Mouse (Mus musculus) thymus, postnatal 0 days (tissue): ENCODE measurements around the gene Cyp2d26. TPM values are rescaled to one million over a fixed set of nuclear protein-coding genes. Genes with fewer than 3 reads are reported as not detected.

Experiments
- DNase-seq: peaks from one replicate; pipeline ENCODE4 v3.0.0-alpha.2; 2015; ENCODE audit warnings: low spot score
- microRNA-seq: library from miRNA; unstranded; fragments of <30 nt; microRNA quantifications from one replicate; pipeline ENCODE4, GENCODE M21; 2016; ENCODE audit warnings: borderline number of aligned reads
- polyA plus RNA-seq: library from polyadenylated mRNA; unstranded; fragments of >200 nt; fragmentation: Nextera tagmentation; extraction: Ambion mirVana; gene quantifications from 2 replicates; pipeline ENCODE4 v1.2.1, GENCODE M21; 2015

Gene Cyp2d26
- polyA plus RNA-seq, 1 experiment from 2014 or later: 0.09 TPM

DNA sequence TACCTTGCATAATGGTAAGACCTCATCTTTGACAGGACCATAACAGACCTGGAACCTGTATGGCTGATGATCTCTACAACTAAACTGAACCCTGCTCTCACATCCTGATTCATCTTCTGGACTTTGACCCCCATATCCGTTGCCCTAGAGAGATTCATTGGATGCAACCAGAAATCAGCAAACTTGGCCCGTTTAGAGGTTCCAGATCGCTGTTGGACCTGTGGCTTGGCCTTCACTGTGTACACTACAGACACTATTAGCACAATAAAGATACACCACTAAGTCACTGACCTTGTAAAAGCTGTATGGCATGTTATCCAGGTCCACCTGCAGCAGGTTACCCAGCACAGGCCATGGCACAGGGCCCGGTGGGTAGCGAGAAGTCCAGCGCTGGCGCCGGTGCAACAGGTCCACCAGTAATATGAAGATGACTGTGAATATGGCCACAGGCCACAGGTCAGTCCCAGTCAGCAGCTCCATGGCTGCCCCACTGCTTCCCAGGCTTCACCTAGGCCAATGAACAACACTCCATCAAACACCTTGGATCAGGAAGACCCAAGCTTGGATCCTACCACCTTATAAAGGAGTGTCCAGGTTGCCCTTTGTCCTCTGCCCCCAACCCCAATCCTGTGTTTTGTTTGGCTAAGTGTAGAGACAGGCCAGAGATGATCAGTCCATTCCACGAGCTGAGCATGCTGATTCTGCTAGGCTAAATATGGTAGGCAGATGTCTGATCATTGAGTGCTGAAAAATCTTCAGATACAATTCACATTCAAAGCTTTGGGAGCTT, 30.3 kb downstream of the Cyp2d26 start, which contains the start of gene Cyp2d40:
Gene Cyp2d40, minus strand, starts transcription at position 553 of the 790 bp plus-strand sequence.
- DNase-seq: no peak

DNA sequence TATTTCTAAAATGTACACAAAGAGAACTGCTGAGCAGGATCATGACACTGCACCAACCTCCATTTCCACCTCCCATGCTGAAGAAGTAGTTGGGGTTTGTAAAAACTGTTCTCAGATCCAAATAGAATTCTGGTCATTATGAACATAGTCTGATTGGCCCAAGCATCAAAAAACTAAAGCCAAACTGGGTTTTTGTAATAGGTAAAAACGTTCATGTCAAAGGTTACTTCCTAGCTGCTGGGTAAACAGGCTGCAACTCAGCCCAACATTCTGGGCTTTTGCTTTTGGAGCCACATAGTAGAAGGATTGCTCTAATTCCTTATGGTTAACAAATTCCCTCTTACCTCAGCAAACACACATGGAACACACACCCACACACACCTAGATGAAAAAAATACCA, 46.0 kb downstream of the Cyp2d26 start:
- DNase-seq: no peak

DNA sequence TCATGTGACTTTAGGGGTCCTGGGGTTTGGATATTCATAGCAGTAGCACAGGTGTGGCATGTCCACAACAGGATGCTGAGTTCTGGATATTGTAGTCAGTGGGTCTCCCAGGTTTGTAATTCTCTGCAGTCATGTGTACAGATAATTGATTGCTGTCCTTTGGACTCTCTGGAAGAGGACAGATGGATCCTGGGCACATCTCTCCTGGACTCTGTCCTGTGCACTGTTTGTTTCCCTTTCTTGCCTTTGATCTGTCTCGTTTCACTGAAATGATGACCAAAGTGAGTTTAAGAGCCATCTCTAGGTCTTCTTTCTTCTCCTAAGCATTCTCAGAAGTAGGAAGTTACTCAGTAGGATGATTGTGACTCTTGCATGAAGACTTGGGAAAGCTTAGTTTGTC, 46.6 kb downstream of the Cyp2d26 start:
- DNase-seq: no peak

Small RNAs within 50 kb of the gene (microRNA-seq; reads per million reads assigned to microRNA genes)
- not detected for gene Gm27618

Other genes starting within 250 kb of the Cyp2d26 start
- gene Cyp2d12, start 239.2 kb downstream of the Cyp2d26 start, polyA plus RNA-seq: 0.13 and 0.17 TPM in 2 replicates
- 0.08 TPM in 1 of 2 replicates, not detected in the other for gene Cyp2d34, start 173.3 kb downstream of the Cyp2d26 start, polyA plus RNA-seq
- not detected in 2 replicates for gene Cyp2d40, start 30.1 kb downstream of the Cyp2d26 start, polyA plus RNA-seq
- 9.9 and 13.1 TPM in 2 replicates for gene Tcf20, start 193.6 kb upstream of the Cyp2d26 start, polyA plus RNA-seq
- gene Nfam1, start 239.0 kb upstream of the Cyp2d26 start, polyA plus RNA-seq: 3.2 and 3.6 TPM in 2 replicates